Mouse (Mus musculus): ENCODE results near the gene Ikzf4.
"Not testable (repeated sequence)": the region's sequence is repeated elsewhere in the genome, so short reads cannot be mapped to it uniquely, and the experiment has no call there.

Ikzf4 gene

GRCm38 (mm10) chr10:128640891-128641290 is 4.9 kb downstream of the Ikzf4 start:
- DNase-seq (ENCODE audit: extremely low spot score, low spot score) = no peak

- no peak for DNase-seq (ENCODE audit: extremely low spot score, low spot score)
Measured at GRCm38 (mm10) chr10:128639999-128640398, 5.8 kb downstream of the Ikzf4 start.

- DNase-seq (ENCODE audit: extremely low spot score, low spot score) = peak; percentile 29
Measured at GRCm38 (mm10) chr10:128637011-128637410, 8.8 kb downstream of the Ikzf4 start.

GRCm38 (mm10) chr10:128636561-128636960 is 9.2 kb downstream of the Ikzf4 start:
- no peak for DNase-seq (ENCODE audit: extremely low spot score, low spot score)

GRCm38 (mm10) chr10:128635697-128636096 is 10.1 kb downstream of the Ikzf4 start:
- DNase-seq (ENCODE audit: extremely low spot score, low spot score) = no peak

- no peak for DNase-seq (ENCODE audit: extremely low spot score, low spot score)
Measured at GRCm38 (mm10) chr10:128631571-128631970, 14.2 kb downstream of the Ikzf4 start.

- not testable (repeated sequence) for DNase-seq (ENCODE audit: extremely low spot score, low spot score)
Measured at GRCm38 (mm10) chr10:128630306-128630705, 15.5 kb downstream of the Ikzf4 start.

GRCm38 (mm10) chr10:128629746-128630145 is 16.0 kb downstream of the Ikzf4 start:
- DNase-seq (ENCODE audit: extremely low spot score, low spot score) = no peak

- no peak for DNase-seq (ENCODE audit: extremely low spot score, low spot score)
Measured at GRCm38 (mm10) chr10:128627398-128628317, 18.1 kb downstream of the Ikzf4 start.

- DNase-seq (ENCODE audit: extremely low spot score, low spot score) = peak; percentile 77
Measured at GRCm38 (mm10) chr10:128626311-128627310, 19.2 kb downstream of the Ikzf4 start, which contains the start of gene Rps26. TSS of gene Rps26 (minus strand) at chr10:128626747.

- no peak for DNase-seq (ENCODE audit: extremely low spot score, low spot score)
Measured at GRCm38 (mm10) chr10:128625287-128625894, 20.4 kb downstream of the Ikzf4 start.

GRCm38 (mm10) chr10:128623106-128623613 is 22.6 kb downstream of the Ikzf4 start:
- not testable (repeated sequence) for DNase-seq (ENCODE audit: extremely low spot score, low spot score)

- DNase-seq (ENCODE audit: extremely low spot score, low spot score) = no peak
Measured at GRCm38 (mm10) chr10:128622702-128623101, 23.1 kb downstream of the Ikzf4 start.

GRCm38 (mm10) chr10:128621986-128622520 is 23.7 kb downstream of the Ikzf4 start:
- no peak for DNase-seq (ENCODE audit: extremely low spot score, low spot score)

GRCm38 (mm10) chr10:128620241-128620640 is 25.6 kb downstream of the Ikzf4 start:
- no peak for DNase-seq (ENCODE audit: extremely low spot score, low spot score)

GRCm38 (mm10) chr10:128619148-128619547 is 26.6 kb downstream of the Ikzf4 start:
- not testable (repeated sequence) for DNase-seq (ENCODE audit: extremely low spot score, low spot score)

GRCm38 (mm10) chr10:128618570-128618969 is 27.2 kb downstream of the Ikzf4 start:
- no peak for DNase-seq (ENCODE audit: extremely low spot score, low spot score)

GRCm38 (mm10) chr10:128615798-128616448 is 29.9 kb downstream of the Ikzf4 start:
- not testable (repeated sequence) for DNase-seq (ENCODE audit: extremely low spot score, low spot score)

- DNase-seq (ENCODE audit: extremely low spot score, low spot score) = no peak
Measured at GRCm38 (mm10) chr10:128614934-128615333, 30.9 kb downstream of the Ikzf4 start.

- not testable (repeated sequence) for DNase-seq (ENCODE audit: extremely low spot score, low spot score)
Measured at GRCm38 (mm10) chr10:128613820-128614219, 32.0 kb downstream of the Ikzf4 start.
